Mouse (Mus musculus): ENCODE results near the gene Tada2a. TPM values are rescaled to one million over a fixed set of nuclear protein-coding genes. Genes with fewer than 3 reads are reported as not detected.
A peak's percentile ranks its signal among the peaks of the same experiment; 100 is the strongest.

The Tada2a gene
- polyA plus RNA-seq, 2 experiments from 2014 or later = 10.5 to 13.8 TPM

DNA sequence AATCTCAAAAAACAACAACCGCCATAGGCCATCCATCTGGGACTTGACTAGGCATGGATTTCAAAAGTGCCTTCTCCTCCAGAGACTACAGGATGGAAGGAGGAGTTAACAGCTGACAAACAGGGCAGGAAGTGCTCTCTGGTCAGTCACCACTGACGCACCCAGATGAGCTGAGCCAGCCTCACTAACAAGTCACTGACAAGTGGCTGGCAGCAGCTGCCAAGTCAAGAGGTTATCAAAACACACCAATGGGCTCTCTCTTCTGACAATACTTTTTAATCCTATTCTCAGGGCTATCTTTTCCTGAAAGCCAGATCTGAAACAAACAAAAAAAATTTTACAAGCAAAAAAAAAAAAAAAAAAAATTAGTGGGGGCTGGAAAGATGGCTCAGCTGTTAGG, 66.6 kb downstream of the Tada2a start:
- no peak for ATAC-seq

DNA sequence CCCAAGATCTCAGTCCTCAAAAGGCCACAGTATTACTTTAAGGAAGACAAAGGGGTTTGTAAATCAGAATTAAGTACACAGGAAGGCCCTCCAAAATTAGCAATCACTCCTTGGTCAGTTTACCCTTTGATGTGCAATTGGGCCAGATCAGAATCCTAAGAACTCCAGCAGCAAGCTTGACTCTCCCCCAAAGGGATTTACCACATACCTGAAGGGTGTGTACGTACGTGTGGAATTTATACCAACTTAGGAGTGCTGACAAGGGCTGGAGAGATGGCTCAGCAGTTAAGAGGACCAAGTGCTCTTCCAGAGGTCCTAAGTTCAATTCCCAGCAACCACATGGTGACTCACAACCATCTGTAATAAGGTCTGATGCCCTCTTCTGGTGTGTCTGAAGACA, 67.5 kb downstream of the Tada2a start:
- ATAC-seq = no peak

DNA sequence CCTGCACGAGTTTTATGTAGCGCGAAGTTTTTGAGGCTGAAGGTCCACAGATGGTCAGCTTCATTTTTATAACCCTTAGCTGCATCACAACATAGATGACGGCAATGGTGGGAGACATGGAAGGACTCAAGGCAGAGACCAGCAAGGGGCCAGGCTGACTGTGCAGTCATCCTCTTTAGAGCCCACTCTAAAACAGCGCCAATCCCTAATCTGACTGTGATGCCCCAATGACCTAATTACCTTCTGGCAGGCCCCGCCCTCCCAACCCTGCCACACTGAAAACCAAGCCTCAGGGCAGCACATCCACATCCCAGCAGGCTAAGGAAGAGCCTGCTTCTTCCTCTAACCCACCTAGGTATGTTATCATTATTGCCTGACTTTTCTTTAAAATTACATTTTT, 68.8 kb downstream of the Tada2a start:
- ATAC-seq = no peak

DNA sequence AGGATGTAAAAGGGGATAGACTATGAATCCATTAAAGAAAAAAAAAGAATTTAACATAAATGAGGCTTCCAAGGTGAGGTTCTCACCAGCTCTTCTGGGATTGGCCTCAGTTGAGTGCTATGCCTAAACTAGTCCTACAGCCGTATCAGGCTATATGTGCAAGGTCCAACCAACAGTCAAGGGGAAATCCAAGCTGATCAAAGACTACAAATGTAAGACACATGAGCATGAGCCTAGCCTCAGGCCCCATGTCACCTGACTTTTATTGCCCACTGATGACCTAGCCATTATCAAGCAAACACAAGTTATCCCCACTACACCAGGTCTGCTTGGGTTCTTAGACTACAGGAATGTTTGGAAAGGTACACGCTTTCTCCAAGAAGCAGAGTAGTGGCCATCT, 69.6 kb downstream of the Tada2a start:
- no peak for ATAC-seq

DNA sequence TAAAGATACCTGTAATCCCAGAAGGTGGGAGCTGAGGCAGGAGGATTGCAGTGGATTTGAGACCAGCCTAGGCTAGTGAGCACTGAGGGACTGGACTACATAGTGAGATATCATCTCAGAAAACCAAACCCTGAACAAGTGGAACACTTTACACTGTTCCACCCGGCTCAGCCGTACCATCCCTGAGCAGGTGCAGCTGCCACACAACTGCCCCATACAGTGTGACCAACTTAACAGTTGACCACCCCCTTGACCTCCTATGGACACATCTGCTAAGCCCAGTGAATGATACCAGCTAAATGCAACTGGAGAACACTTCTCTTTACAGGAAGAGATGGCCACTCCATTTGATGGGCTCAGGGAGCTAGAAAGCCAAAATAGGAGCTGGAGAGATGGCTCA, 72.0 kb downstream of the Tada2a start:
- ATAC-seq = no peak

DNA sequence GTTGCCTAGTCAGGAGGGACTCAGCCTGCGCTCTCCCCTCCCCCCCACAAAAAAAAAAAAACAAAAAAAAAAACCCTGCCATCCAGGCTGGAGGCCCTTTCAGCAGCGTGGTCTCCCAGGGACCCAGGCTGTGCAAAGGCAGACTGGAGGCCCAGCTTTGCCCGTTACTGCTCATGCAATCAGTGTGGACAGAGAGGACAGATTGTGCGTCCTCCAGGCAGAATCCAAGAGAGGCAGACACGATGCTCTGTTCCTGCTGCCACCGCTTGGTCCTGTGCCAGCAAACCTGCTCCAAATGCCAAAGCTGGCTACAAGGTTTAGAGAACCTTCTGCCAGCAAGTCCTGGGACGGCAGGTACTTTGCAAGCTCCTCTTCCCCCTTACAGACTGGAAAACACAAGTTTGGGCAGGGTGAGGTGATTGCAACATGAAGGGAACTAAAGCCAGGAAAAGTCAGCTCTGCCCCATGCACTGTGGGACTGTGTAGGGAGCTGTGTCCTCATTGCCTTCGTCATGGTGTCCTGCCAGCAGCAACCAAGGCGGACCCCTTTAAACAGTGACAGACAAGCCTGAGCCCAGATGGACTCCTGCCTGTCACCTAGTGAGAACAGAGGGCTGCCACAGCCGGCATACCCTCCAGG, 75.8 kb downstream of the Tada2a start:
- ATAC-seq = no peak

DNA sequence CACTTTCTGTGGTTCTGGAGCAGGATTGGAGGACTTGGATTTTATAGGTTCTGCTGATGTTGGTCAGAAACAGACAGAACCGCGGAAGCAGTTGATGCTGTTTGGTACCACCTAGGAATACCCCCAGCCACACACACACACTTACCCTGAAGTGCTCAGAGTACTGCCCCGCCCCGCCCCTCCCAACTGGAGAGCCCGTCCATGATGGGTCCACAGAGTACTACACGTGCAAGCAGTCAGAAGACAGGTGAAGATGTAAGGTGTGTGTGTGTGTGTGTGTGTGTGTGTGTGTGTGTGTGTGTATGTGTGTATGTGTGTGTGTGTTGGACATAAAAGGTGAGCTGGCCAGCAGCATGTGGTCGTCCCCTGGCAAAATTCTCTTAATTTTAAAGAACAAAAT, 76.3 kb downstream of the Tada2a start:
- no peak for ATAC-seq

DNA sequence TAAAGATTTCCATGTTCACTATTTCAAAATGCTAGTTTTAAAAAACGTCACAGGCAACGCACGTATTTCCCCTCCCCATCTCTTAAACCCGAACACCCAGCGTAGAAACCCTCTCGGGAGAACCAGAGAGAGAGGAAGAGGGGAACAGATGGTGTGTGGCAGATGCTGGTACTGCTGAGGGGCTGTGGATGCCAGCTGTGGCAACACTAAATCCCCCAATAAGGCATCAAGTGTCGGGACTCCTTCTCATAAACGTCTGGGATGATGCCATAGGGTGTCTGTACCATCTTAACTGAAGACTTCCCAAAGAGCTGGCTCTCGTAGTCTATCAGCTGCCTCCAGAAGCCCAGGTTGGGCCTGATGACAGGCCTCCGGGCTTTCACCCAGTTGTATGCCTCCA, 81.0 kb downstream of the Tada2a start:
- ATAC-seq = no peak

DNA sequence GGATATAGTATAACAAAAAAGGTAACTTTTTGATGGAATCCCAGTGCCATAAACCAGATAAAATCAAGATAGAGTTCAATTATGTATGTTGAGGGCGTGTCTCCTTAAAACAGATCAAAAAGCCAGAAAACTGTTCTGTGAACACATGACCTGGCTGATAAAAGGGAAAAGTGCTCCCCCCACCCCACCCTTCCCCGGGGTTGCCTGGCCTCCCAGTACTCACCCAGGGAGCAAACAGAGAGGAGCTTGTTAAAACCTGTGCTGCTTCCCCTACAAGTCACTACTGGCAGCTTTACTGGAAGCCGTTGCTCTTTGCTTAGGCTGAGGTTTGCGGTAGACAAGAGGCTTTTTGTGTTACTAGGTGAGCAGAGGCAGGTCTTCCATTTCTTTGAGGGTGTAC, 82.1 kb downstream of the Tada2a start:
- ATAC-seq = no peak

DNA sequence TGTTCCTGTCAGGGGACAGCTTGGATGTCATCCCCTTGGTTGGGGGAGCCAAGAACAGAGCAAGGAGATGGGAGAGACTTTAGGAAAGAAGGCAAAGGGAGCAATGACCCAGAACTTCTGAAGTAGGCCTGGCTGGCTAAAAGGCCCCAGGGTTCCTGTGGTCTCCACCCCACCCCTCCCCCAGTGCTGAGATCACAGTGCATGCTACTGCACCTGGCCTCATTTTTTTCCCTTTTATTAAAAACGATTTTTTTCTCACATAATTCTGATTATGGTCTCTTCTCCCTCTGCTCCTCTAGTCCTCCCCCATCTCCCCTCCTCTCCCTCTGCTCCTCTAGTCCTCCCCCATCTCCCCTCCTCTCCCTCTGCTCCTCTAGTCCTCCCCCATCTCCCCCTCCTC, 84.4 kb downstream of the Tada2a start:
- ATAC-seq = no peak

DNA sequence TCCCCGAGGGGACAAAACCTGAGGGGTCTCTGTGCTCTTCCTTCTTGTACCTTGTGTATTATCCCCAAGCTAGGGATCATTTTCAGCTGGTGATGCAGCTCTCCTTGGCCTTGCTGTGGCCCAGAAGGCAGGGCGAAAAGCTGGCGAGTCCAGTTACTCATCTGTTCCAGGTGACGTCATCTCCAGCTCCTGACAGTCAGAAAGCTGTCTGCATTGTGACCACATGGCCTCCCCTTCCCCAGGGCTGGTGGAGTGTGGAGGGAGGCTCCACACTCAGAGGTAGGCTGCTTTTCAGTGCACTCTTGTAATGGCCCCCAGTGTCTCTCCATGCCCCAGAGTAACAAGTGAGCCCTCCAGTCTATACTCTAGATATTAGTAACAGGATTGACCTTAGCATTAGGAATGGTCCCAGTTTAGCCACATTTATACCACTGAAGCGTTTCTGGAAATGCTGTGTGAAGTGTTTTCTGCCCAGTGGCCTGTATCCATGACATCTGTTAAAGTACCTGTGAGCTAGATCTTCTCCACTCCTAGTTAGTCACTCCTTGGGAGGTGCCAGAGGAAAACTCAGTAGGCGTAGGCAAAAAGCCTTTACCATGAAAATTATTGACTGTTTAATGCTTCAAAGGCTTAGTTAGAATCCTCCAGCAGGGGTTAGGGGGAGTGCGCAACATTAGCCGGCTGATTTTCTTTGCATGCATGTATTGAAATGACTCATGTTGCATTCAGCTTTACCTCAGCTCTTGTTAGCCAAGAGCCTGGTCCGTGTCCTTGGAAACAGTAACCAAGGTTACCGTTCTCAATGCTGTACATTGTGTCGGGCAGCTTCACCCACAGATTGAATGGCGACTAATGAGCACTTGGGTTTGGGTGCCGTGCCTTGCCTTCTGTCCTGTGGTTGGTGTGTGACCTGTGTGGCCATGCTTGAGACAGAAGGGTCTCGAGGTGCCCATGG, 86.3 kb downstream of the Tada2a start:
- ATAC-seq = peak; percentile 26

DNA sequence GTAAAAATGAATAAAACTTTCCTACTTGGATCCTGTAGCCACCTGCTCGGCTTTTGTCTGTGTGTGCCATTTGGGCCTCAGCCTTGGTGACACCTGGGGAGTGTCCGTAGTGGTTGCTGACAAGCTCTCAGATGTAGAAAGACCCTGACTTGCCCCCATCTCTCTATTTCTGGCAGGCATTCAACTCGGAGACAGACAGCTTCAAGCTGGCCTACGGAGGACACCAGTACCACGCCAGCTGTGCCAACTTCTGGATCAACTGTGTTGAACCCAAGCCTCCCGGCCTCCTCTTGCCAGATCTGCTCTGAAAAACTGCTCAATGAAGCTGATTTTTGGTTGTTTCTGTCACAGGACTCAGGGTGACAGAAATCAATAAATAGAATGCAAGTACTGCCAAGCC, 88.8 kb downstream of the Tada2a start:
- no peak for ATAC-seq

DNA sequence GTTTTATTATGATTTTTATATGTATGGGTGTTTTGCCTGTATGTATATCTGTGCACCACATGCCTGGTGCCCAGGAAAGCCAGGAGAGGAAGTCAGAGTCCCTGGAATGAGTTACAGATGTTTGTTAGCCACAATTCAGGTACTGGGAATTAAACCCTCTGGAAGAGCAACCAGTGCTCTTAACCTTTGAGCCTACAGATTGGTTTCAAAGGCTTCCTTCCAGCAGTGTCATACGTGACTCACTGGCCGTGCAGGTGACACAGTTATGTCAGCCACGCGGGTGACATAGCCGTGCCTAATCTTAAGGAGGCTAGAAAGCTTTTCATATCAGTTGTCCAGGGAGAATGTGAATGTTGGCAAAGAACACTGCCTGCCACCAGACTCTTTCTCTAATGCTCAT, 95.7 kb downstream of the Tada2a start:
- no peak for ATAC-seq

DNA sequence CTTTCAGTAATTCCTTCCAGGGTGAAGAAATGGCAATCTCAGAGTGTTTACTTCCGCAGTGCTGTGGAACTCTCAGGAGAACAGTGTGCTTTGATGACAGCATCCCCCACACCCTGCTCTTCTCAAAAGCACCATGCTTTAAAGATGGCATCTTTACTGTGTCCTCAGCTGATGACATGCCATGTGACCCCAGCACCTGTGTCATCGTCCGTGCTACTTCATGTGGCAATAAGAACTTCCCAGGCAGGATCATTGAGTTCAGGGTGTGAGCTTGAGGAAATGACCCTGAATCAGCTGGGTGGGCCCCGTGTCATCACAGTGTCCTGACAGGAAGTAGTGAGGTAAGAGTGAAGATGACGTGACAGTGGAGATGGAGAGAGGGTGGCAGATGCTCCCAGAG, 96.8 kb downstream of the Tada2a start:
- ATAC-seq = no peak

DNA sequence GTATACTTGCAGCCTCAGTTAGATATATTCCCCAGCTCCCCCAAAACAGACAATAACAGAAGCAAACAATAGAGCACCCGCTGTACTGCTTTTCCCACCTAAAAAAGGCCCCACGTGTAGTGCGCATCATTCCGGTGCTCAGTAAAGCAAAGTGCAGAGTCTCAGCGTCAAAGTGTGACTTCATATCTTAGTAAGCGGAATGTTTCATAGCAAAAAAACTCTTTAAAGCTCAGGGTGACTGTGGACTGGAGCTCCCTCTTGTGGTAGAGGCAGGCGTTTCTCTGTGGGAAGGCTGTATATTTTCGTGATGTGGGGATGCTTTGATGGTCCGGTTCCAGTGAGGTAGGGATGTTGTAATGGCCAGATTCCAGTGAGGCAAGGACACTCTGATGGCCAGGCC, 97.4 kb downstream of the Tada2a start:
- ATAC-seq = no peak

Other genes with a start within 250 kb of the Tada2a start
- 10 to 100 TPM; 88.7 to 90.2 TPM for gene Ddx52, start 187.5 kb downstream of the Tada2a start, polyA plus RNA-seq (2017; shearing (Covaris generic))
- gene Synrg, start 165.2 kb downstream of the Tada2a start, polyA plus RNA-seq (2017; shearing (Covaris generic)) = 1 to 10 TPM; 9.4 to 9.7 TPM
- gene Dusp14, start 60.3 kb downstream of the Tada2a start, polyA plus RNA-seq (2017; shearing (Covaris generic)) = 1 to 10 TPM; 7.3 to 10.0 TPM
- 1 to 10 TPM; 4.8 to 5.4 TPM for gene Acaca, start 72 bp upstream of the Tada2a start, polyA plus RNA-seq (2017; shearing (Covaris generic))
- not detected for gene Gm11437, start 37.9 kb upstream of the Tada2a start, polyA plus RNA-seq (2017; shearing (Covaris generic))

All from CD4-positive, CD25-positive, alpha-beta regulatory T cell, adult 4 months (primary cell).